Mouse (Mus musculus) lung, postnatal 0 days (tissue): Measurements from ENCODE around the gene Tmem54.

ENCODE experiments used
- CTCF ChIP-seq: IDR thresholded peaks from 2 replicates; pipeline ENCODE4 v1.5.1; 2016; ENCODE audit warnings: antibody characterized with exemption, mild to moderate bottlenecking
- EP300 ChIP-seq: IDR thresholded peaks from 2 replicates; pipeline ENCODE4 v1.6.1; 2016; ENCODE audit warnings: antibody characterized with exemption, mild to moderate bottlenecking, control low read depth

DNA sequence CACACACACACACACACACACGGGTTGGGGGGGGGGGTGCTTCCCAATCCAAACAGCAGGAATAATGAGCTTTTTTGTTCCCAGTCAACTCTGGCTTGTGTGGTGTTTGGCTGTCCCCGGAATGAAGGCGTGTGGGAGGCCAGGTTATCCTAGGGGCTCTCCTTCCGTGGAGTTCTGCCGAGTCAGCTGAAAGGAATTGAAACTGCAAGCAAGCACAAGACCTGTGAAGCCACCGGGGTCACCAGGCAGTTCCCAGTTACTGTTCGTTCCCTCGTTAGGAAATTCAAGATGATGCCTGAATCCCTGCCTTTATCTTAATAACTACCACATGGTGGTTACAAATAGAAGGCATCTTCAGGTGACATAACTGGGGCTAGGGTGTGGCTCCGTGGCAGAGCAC is 24.0 kb downstream of the Tmem54 start:
- TF ChIP-seq CTCF (no peak), EP300 (no peak)
